Mouse (Mus musculus) kidney, embryonic 14.5 days (tissue): ENCODE results near the gene Pnpo. TPM values are rescaled to one million over a fixed set of nuclear protein-coding genes. Genes with fewer than 3 reads are reported as not detected.

Source experiments
- ATAC-seq: fragments of 200-750 bp; cut with Nextera tagmentation; 2 replicates; pipeline ENCODE4 v1.8.0; 2017; ENCODE audit warnings: moderate number of reproducible peaks, mild to moderate bottlenecking, moderate TSS enrichment, moderate library complexity; ENCODE audit not compliant: low FRiP score, low TSS enrichment
- H3K27ac ChIP-seq: fragments of 300-500 bp; sonication (generic); 2 replicates; pipeline ENCODE4 v1.5.1; 2014; ENCODE audit warnings: low read depth, mild to moderate bottlenecking, low read length, moderate library complexity, mixed read lengths
- H3K27me3 ChIP-seq: fragments of 300-500 bp; sonication (generic); 2 replicates; pipeline ENCODE4 v1.6.1; 2014; ENCODE audit warnings: mild to moderate bottlenecking, low read length; ENCODE audit not compliant: control insufficient read depth, insufficient read depth
- H3K36me3 ChIP-seq: fragments of 300-500 bp; sonication (generic); 2 replicates; pipeline ENCODE4 v1.6.1; 2014; ENCODE audit warnings: low read length, mixed read lengths; ENCODE audit not compliant: control insufficient read depth, insufficient read depth
- H3K4me1 ChIP-seq: fragments of 300-500 bp; sonication (generic); 2 replicates; pipeline ENCODE4 v1.6.1; 2014; ENCODE audit warnings: low read length, mixed read lengths; ENCODE audit not compliant: control insufficient read depth, insufficient read depth
- H3K4me2 ChIP-seq: fragments of 300-500 bp; sonication (generic); replicated peaks from 2 replicates; pipeline ENCODE4 v1.6.1; 2014; ENCODE audit warnings: low read depth, mild to moderate bottlenecking, low read length
- H3K4me3 ChIP-seq: fragments of 300-500 bp; sonication (generic); 2 replicates; pipeline ENCODE4 v1.5.1; 2014; ENCODE audit warnings: mild to moderate bottlenecking, low read length
- H3K9ac ChIP-seq: fragments of 300-500 bp; sonication (generic); 2 replicates; pipeline ENCODE4 v1.6.1; 2014; ENCODE audit warnings: low read depth, mild to moderate bottlenecking, low read length, moderate library complexity
- H3K9me3 ChIP-seq: fragments of 300-500 bp; sonication (generic); 2 replicates; pipeline ENCODE4 v1.6.1; 2016; ENCODE audit warnings: low read length; ENCODE audit not compliant: control insufficient read depth
- WGBS: fragments of 180-500 bp; shearing (Covaris S2); extraction: QIAGEN DNeasy Blood & Tissue Kit; methylation state at CpG from one replicate; pipeline ENCODE4 v1.1.7; 2014; 5-methylcytosine and 5-hydroxymethylcytosine counted together
- polyA plus RNA-seq: library from polyadenylated mRNA; unstranded; fragments of >200 nt; fragmentation: Nextera tagmentation; extraction: Ambion mirVana; gene quantifications from 2 replicates; pipeline ENCODE4 v1.2.1, GENCODE M21; 2014

Pnpo gene
- polyA plus RNA-seq, 1 experiment from 2014 or later, result 28.0 TPM

GRCm38 (mm10) chr11:96934921-96935356, 8.8 kb downstream of the Pnpo start:
- no peaks in the 10 kb centered on the region for H3K27me3 ChIP-seq
- H3K4me2 ChIP-seq, result 0 out of 2 replicates have a peak overlapping the region, but pooled peaks have one; percentile 22
- peak overlapping the region; percentile 26; the same call in 1 of the 2 replicates for H3K27ac ChIP-seq
- ATAC-seq, result peak; percentile 83
- peaks cover 17% of the 10 kb centered on the region for H3K4me1 ChIP-seq
- H3K4me3 ChIP-seq, result 0 out of 2 replicates have a peak overlapping the region, but pooled peaks have one; percentile 12
- H3K9ac ChIP-seq, result peak overlapping the region; percentile 28; the same call in 1 of the 2 replicates
- H3K9me3 ChIP-seq, result no peaks in the 10 kb centered on the region
- WGBS, result 28% methylated on average over 12 of the region's 12 CpGs
- H3K36me3 ChIP-seq, result no peaks in the 10 kb centered on the region; the same call in 1 of the 2 replicates

- Histone ChIP-seq H3K4me3 (no peak overlapping the region), H3K9ac (no peak overlapping the region), H3K27me3 (no peaks in the 10 kb centered on the region), H3K9me3 (no peaks in the 10 kb centered on the region), H3K36me3 (no peaks in the 10 kb centered on the region), H3K4me2 (no peak overlapping the region), H3K27ac (0 out of 2 replicates have a peak overlapping the region, but pooled peaks have one; percentile 26), H3K4me1 (peaks cover 17% of the 10 kb centered on the region)
- 81% methylated on average over 13 of the region's 13 CpGs for WGBS
- ATAC-seq, result no peak
Observed at GRCm38 (mm10) chr11:96933562-96934276, 10.1 kb downstream of the Pnpo start.

- H3K4me3 ChIP-seq, result no peak overlapping the region
- no peak overlapping the region for H3K9ac ChIP-seq
- peaks cover 17% of the 10 kb centered on the region for H3K4me1 ChIP-seq
- H3K27me3 ChIP-seq, result no peaks in the 10 kb centered on the region
- H3K4me2 ChIP-seq, result no peak overlapping the region
- ATAC-seq, result no peak
- no peaks in the 10 kb centered on the region for H3K9me3 ChIP-seq
- H3K36me3 ChIP-seq, result no peaks in the 10 kb centered on the region
- no peak overlapping the region for H3K27ac ChIP-seq
- 47% methylated on average over 8 of the region's 8 CpGs for whole genome bisulfite sequencing
Observed at GRCm38 (mm10) chr11:96931327-96932062, 12.3 kb downstream of the Pnpo start.

- Histone ChIP-seq H3K27me3 (no peaks in the 10 kb centered on the region), H3K4me3 (peak overlapping the region; percentile 33), H3K27ac (peak overlapping the region; percentile 96), H3K4me2 (peak overlapping the region; percentile 30), H3K36me3 (no peaks in the 10 kb centered on the region), H3K9me3 (no peaks in the 10 kb centered on the region), H3K4me1 (peaks cover 11% of the 10 kb centered on the region), H3K9ac (peak overlapping the region; percentile 44; the same call in 1 of the 2 replicates)
- 49% methylated on average over 9 of the region's 9 CpGs for WGBS
- ATAC-seq, result peak; percentile 38; the same call in 1 of the 2 replicates
Observed at GRCm38 (mm10) chr11:96929766-96930331, 13.9 kb downstream of the Pnpo start.

- peak overlapping the region; percentile 44; the same call in 1 of the 2 replicates for H3K9ac ChIP-seq
- peak overlapping the region; percentile 33 for H3K4me3 ChIP-seq
- no peaks in the 10 kb centered on the region for H3K27me3 ChIP-seq
- no peaks in the 10 kb centered on the region for H3K9me3 ChIP-seq
- no peaks in the 10 kb centered on the region for H3K36me3 ChIP-seq
- H3K27ac ChIP-seq, result peak overlapping the region; percentile 96
- peak overlapping the region; percentile 30 for H3K4me2 ChIP-seq
- peaks cover 8% of the 10 kb centered on the region for H3K4me1 ChIP-seq
- 9% methylated on average over 13 of the region's 13 CpGs for WGBS
- peak; percentile 80 for ATAC-seq
Observed at GRCm38 (mm10) chr11:96929096-96929765, 14.6 kb downstream of the Pnpo start.

- Histone ChIP-seq H3K4me3 (peak overlapping the region; percentile 33), H3K27me3 (no peaks in the 10 kb centered on the region), H3K36me3 (no peaks in the 10 kb centered on the region), H3K9me3 (no peaks in the 10 kb centered on the region), H3K9ac (peak overlapping the region; percentile 44; the same call in 1 of the 2 replicates), H3K27ac (peak overlapping the region; percentile 96; the same call in 1 of the 2 replicates), H3K4me2 (peak overlapping the region; percentile 30), H3K4me1 (peaks cover 8% of the 10 kb centered on the region)
- 4% methylated on average over 5 of the region's 5 CpGs for WGBS
- peak; percentile 82 for ATAC-seq
Observed at GRCm38 (mm10) chr11:96928691-96929090, 15.1 kb downstream of the Pnpo start.

GRCm38 (mm10) chr11:96928088-96928487, 15.7 kb downstream of the Pnpo start, which contains the start of gene Prr15l:
Gene Prr15l, plus strand, starts transcription at chr11:96928104.
- peak within 1 kb of the TSS; percentile 44 for H3K9ac ChIP-seq
- H3K9me3 ChIP-seq, result no peaks in the 10 kb centered on the region
- no peaks in the 10 kb centered on the region for H3K36me3 ChIP-seq
- peak within 1 kb of the TSS; percentile 96; the same call in 1 of the 2 replicates for H3K27ac ChIP-seq
- no peak for ATAC-seq
- peak within 1 kb of the TSS; percentile 30 for H3K4me2 ChIP-seq
- H3K4me1 ChIP-seq, result peaks cover 8% of the 10 kb centered on the region
- peak within 1 kb of the TSS; percentile 33 for H3K4me3 ChIP-seq
- no peaks in the 10 kb centered on the region for H3K27me3 ChIP-seq
- WGBS, result 74% methylated on average over 2 of the region's 2 CpGs

- Histone ChIP-seq H3K27ac (no peak overlapping the region), H3K27me3 (no peaks in the 10 kb centered on the region), H3K4me2 (no peak overlapping the region), H3K4me1 (peaks cover 2% of the 10 kb centered on the region), H3K9ac (no peak overlapping the region), H3K4me3 (no peak overlapping the region), H3K36me3 (no peaks in the 10 kb centered on the region), H3K9me3 (no peaks in the 10 kb centered on the region)
- WGBS, result 84% methylated on average over 5 of the region's 5 CpGs
- no peak for ATAC-seq
Observed at GRCm38 (mm10) chr11:96926587-96926986, 17.2 kb downstream of the Pnpo start.
